22 mouse cellular contexts compared by ENCODE assay signal in the genomic region with DNA sequence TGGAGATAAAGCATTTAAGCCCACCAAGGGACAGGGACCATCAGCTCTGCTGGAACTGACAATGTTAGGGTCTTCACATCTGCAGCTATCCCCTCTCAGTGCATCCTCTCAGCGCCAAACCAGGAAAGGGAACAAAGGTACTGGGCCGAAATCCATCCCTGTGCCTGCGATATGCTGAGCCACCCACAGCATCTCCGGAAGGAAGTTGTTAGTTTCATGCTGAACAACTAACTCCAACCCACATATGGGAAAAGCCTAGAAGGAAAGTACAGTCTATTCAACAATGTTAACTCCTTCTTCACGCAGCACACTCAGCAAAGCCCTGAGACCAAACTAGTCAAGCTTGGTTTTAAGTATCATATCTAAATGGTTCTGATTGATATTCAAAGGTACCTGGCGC.
DNase-seq lines count a peak whose midpoint lies in the region; ATAC-seq and TF ChIP-seq lines count a peak whose summit lies in the region.
"Had no signal": no experiment of that assay in that cellular context is flagged by ENCODE, and none has a peak within 500 bp of the region (broad histone marks: within the 10 kb centered on the region; RNA-seq: fewer than 3 reads in every experiment).

No protein-coding gene starts in this region.

- TF ChIP-seq CTCF in left cerebral cortex, adult 2 months (IDR thresholded peaks at IDR 0.05), result no peak

- peak; percentile 84 for ATAC-seq in frontal cortex, adult (ENCODE audit: low TSS enrichment)
- ATAC-seq: activated CD4-positive, CD25-positive, alpha-beta regulatory T cell, adult 4 months; CD4-positive, CD25-positive, alpha-beta regulatory T cell, adult 4 months; forebrain, embryonic 13.5 days; forebrain, embryonic 15.5 days; forebrain, postnatal 0 days; Patski had no signal

- intact Hi-C loops in left cerebral cortex, adult 2 months (cut with DNase I), result loop anchor here (10.0 kb wide), 2 partner anchors 139 to 141 kb away; no protein-coding TSS in a partner anchor

- peak overlapping the region; percentile 19; the same call in 1 of the 2 replicates for H3K27ac ChIP-seq in left cerebral cortex, adult 2 months
- H3K27ac ChIP-seq: embryonic facial prominence, embryonic 10.5 days; embryonic facial prominence, embryonic 12.5 days; forebrain, embryonic 13.5 days; forebrain, embryonic 15.5 days had no signal

- no peak overlapping the region for H3K4me3 ChIP-seq in left cerebral cortex, adult 2 months
- H3K4me3 ChIP-seq: embryonic facial prominence, embryonic 10.5 days; embryonic facial prominence, embryonic 12.5 days; forebrain, embryonic 13.5 days; forebrain, embryonic 15.5 days had no signal

- no peak for DNase-seq in frontal cortex, postnatal 10 days (ENCODE audit: low spot score in 2 of 2)
- DNase-seq in left cerebral cortex, adult 2 months (ENCODE audit: extremely low spot score in 1 of 2, low spot score in 2 of 2), result no peak
- DNase-seq in left cerebral cortex, adult 11 months (ENCODE audit: low spot score), result no peak
- peak; percentile 56 for DNase-seq in brain, adult 2 months (ENCODE audit: low read depth, low spot score)
- no peak for DNase-seq in thymus, postnatal 10 days (ENCODE audit: low spot score in 2 of 2)
- DNase-seq: adrenal gland, adult 8-10 months; adrenal gland, postnatal 14 days; adrenal gland, postnatal 36 days; B cell, adult 2 months; cerebellum, adult 11 months; cerebellum, adult 18-20 months; cerebellum, adult 8-10 months; cerebellum, adult 9-11 months; forebrain, postnatal 0 days had no signal
